Mouse (Mus musculus) heart, embryonic 14.5 days (tissue): Measurements from ENCODE around the gene Gcnt1. TPM values are rescaled to one million over a fixed set of nuclear protein-coding genes. Genes with fewer than 3 reads are reported as not detected.

ENCODE experiments used
- ATAC-seq: fragments of 200-750 bp; cut with Nextera tagmentation; 2 replicates; pipeline ENCODE4 v1.8.0; 2017; ENCODE audit warnings: low read depth, moderate TSS enrichment; ENCODE audit not compliant: insufficient number of reproducible peaks, insufficient read depth, low FRiP score
- H3K27ac ChIP-seq, 2 experiments: fragments of 200-500 bp in 1 of 2; fragments of 300-500 bp in 1 of 2; sonication (generic) in 1 of 2; replicated peaks in 1 of 2; 2 replicates each; pipeline ENCODE4 v1.5.1; 2012 to 2014; ENCODE audit warnings: low read depth in 2 of 2, low read length in 2 of 2, control low read depth in 1 of 2, mild to moderate bottlenecking in 1 of 2, mixed read lengths in 1 of 2; ENCODE audit not compliant: control insufficient read depth in 1 of 2, insufficient read depth in 1 of 2
- H3K27me3 ChIP-seq: fragments of 300-500 bp; sonication (generic); 2 replicates; pipeline ENCODE4 v1.6.1; 2014; ENCODE audit warnings: mild to moderate bottlenecking, low read length, control low read depth; ENCODE audit not compliant: control insufficient read depth, insufficient read depth
- H3K36me3 ChIP-seq: fragments of 300-500 bp; sonication (generic); 2 replicates; pipeline ENCODE4 v1.6.1; 2014; ENCODE audit warnings: mild to moderate bottlenecking, control low read depth, low read length, mixed read lengths; ENCODE audit not compliant: control insufficient read depth, insufficient read depth
- H3K4me1 ChIP-seq, 2 experiments: fragments of 200-500 bp in 1 of 2; fragments of 300-500 bp in 1 of 2; sonication (generic) in 1 of 2; 2 replicates each; pipeline ENCODE4 v1.6.1; 2012 to 2014; ENCODE audit warnings: low read length in 2 of 2, control low read depth in 1 of 2, mixed read lengths in 1 of 2; ENCODE audit not compliant: control insufficient read depth in 2 of 2, insufficient read depth in 2 of 2
- H3K4me2 ChIP-seq: fragments of 300-500 bp; sonication (generic); 2 replicates; pipeline ENCODE4 v1.6.1; 2014; ENCODE audit warnings: mild to moderate bottlenecking, low read length
- H3K4me3 ChIP-seq, 2 experiments: fragments of 200-500 bp in 1 of 2; fragments of 300-500 bp in 1 of 2; sonication (generic) in 1 of 2; 2 replicates each; pipeline ENCODE4 v1.5.1; 2012 to 2014; ENCODE audit warnings: low read length in 2 of 2, mild to moderate bottlenecking in 2 of 2, control low read depth in 1 of 2, low read depth in 1 of 2, moderate library complexity in 1 of 2; ENCODE audit not compliant: control insufficient read depth in 1 of 2, insufficient read depth in 1 of 2
- H3K9ac ChIP-seq: fragments of 300-500 bp; sonication (generic); 2 replicates; pipeline ENCODE4 v1.6.1; 2014; ENCODE audit warnings: mild to moderate bottlenecking, low read length
- H3K9me3 ChIP-seq: fragments of 300-500 bp; sonication (generic); 2 replicates; pipeline ENCODE4 v1.6.1; 2016; ENCODE audit warnings: low read length, control low read depth; ENCODE audit not compliant: control insufficient read depth
- WGBS: fragments of 180-500 bp; shearing (Covaris S2); extraction: QIAGEN DNeasy Blood & Tissue Kit; methylation state at CpG from one replicate; pipeline ENCODE4 v1.1.7; 2014; 5-methylcytosine and 5-hydroxymethylcytosine counted together
- polyA plus RNA-seq: library from polyadenylated mRNA; unstranded; fragments of >200 nt; fragmentation: Nextera tagmentation; extraction: Ambion mirVana; gene quantifications from 2 replicates; pipeline ENCODE4 v1.2.1, GENCODE M21; 2014

Gene Gcnt1
- polyA plus RNA-seq, 1 experiment from 2014 or later, result 9.9 TPM

- H3K4me1 ChIP-seq, result peaks cover 0 to 5% of the 10 kb centered on the region in 2 experiments; a peak in 2 of 4 replicates
- H3K9me3 ChIP-seq, result no peaks in the 10 kb centered on the region
- no peaks in the 10 kb centered on the region for H3K36me3 ChIP-seq
- H3K27ac ChIP-seq, result no peak overlapping the region
- WGBS, result 22% methylated on average over 2 of the region's 2 CpGs
- H3K27me3 ChIP-seq, result no peaks in the 10 kb centered on the region
- H3K4me3 ChIP-seq, result no peak overlapping the region
- no peak overlapping the region for H3K9ac ChIP-seq
- no peak for ATAC-seq
- H3K4me2 ChIP-seq, result no peak overlapping the region
These were observed 15.8 kb upstream of the Gcnt1 start for GRCm38 (mm10) chr19:17388404-17388803.

DNA sequence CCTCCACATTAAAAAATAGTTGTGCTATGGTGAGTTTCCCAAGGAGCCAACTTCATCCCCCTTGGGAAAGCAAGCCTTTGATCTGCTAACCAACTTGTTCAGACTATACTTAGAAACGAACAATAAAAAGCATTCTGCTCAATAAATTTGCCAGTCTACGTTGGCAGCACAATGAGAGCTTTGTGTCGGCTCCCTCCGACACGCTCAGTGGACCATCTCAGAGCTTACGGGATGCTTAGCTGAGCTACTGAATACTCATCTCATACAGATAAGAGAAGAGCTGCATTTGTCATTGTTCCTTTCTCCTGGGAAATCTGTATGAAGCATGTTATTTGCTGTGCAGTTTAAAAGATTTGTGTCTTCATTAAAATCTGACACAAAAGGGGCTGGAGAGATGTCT lies 13.8 kb upstream of the Gcnt1 start:
- Histone ChIP-seq H3K4me3 (no peak overlapping the region), H3K9ac (no peak overlapping the region), H3K9me3 (no peaks in the 10 kb centered on the region), H3K4me2 (no peak overlapping the region), H3K4me1 (no peaks in the 10 kb centered on the region), H3K27me3 (no peaks in the 10 kb centered on the region), H3K27ac (no peak overlapping the region), H3K36me3 (no peaks in the 10 kb centered on the region)
- no peak for ATAC-seq
- 80% methylated on average over 6 of the region's 6 CpGs for WGBS

- ATAC-seq, result no peak
- Histone ChIP-seq H3K27me3 (no peaks in the 10 kb centered on the region), H3K4me1 (no peaks in the 10 kb centered on the region; a peak in 1 of 4 replicates), H3K9ac (no peak overlapping the region), H3K9me3 (no peaks in the 10 kb centered on the region), H3K4me2 (no peak overlapping the region), H3K36me3 (no peaks in the 10 kb centered on the region), H3K4me3 (no peak overlapping the region), H3K27ac (no peak overlapping the region)
- WGBS, result 43% methylated on average over 1 of the region's 1 CpGs
These were observed 12.8 kb upstream of the Gcnt1 start for GRCm38 (mm10) chr19:17385426-17385825.

- 83% methylated on average over 4 of the region's 4 CpGs for WGBS
- Histone ChIP-seq H3K27me3 (no peaks in the 10 kb centered on the region), H3K4me2 (no peak overlapping the region), H3K9me3 (no peaks in the 10 kb centered on the region), H3K4me1 (no peaks in the 10 kb centered on the region; a peak in 1 of 4 replicates), H3K27ac (no peak overlapping the region), H3K9ac (no peak overlapping the region), H3K36me3 (no peaks in the 10 kb centered on the region), H3K4me3 (no peak overlapping the region)
- ATAC-seq, result no peak
These were observed 12.4 kb upstream of the Gcnt1 start for GRCm38 (mm10) chr19:17385022-17385421.

GRCm38 (mm10) chr19:17382807-17383397 lies 10.3 kb upstream of the Gcnt1 start:
- WGBS, result 64% methylated on average over 6 of the region's 6 CpGs
- Histone ChIP-seq H3K4me2 (no peak overlapping the region), H3K27ac (no peak overlapping the region), H3K4me3 (no peak overlapping the region), H3K9ac (no peak overlapping the region), H3K36me3 (no peaks in the 10 kb centered on the region), H3K27me3 (no peaks in the 10 kb centered on the region), H3K4me1 (no peaks in the 10 kb centered on the region; a peak in 1 of 4 replicates), H3K9me3 (no peaks in the 10 kb centered on the region)
- no peak for ATAC-seq

GRCm38 (mm10) chr19:17380549-17380948 lies 7.9 kb upstream of the Gcnt1 start:
- H3K4me2 ChIP-seq, result no peak overlapping the region
- no peak overlapping the region for H3K9ac ChIP-seq
- 52% methylated on average over 7 of the region's 7 CpGs for WGBS
- no peaks in the 10 kb centered on the region for H3K27me3 ChIP-seq
- H3K27ac ChIP-seq, result no peak overlapping the region
- peaks cover 0 to 2% of the 10 kb centered on the region in 2 experiments; a peak in 1 of 4 replicates for H3K4me1 ChIP-seq
- no peaks in the 10 kb centered on the region for H3K36me3 ChIP-seq
- no peak overlapping the region for H3K4me3 ChIP-seq
- no peaks in the 10 kb centered on the region for H3K9me3 ChIP-seq
- ATAC-seq, result no peak

DNA sequence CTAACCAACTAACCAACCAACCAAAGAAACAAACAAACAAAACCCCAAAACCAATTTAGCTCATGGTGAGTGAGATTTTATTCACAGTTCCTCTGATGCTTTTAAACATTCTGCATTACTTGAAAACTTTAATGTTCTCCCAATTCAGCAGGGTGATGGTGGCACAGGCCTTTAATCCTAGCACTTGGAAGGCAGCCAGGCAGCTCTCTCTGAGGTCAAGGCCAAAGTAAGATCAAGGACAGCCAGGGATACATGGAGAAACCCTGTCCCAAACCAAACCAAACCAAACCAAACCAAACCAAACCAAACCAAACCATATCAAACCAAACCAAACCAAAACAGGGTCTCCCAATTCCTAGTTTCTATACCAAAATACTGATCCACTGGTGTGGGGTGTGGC lies 6.2 kb upstream of the Gcnt1 start:
- H3K4me3 ChIP-seq, result no peak overlapping the region
- no peaks in the 10 kb centered on the region for H3K36me3 ChIP-seq
- no peak overlapping the region for H3K9ac ChIP-seq
- no peak for ATAC-seq
- no peaks in the 10 kb centered on the region for H3K27me3 ChIP-seq
- peaks cover 0 to 2% of the 10 kb centered on the region in 2 experiments; a peak in 1 of 4 replicates for H3K4me1 ChIP-seq
- H3K4me2 ChIP-seq, result no peak overlapping the region
- H3K27ac ChIP-seq, result no peak overlapping the region
- H3K9me3 ChIP-seq, result no peaks in the 10 kb centered on the region

DNA sequence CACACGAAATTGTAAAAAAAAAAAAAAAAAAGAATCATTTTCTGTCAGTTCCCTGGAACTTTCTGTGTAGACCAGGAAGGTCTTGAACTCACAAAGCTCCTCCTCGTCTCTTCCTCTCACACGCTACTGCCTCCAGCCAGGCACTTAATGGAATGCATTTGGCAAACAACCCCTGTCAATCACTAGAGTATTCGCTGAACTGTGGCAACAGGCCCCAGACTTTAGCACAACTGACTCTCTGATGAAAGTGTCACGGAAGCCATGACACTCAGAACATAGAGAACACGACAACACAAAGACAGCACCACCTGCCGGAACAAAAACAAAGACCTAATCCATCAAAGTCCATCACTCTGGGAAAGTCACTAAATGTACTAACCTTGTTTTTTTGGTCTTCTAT lies 3.1 kb downstream of the Gcnt1 start:
- Histone ChIP-seq H3K4me2 (no peak overlapping the region), H3K27ac (no peak overlapping the region), H3K9me3 (no peaks in the 10 kb centered on the region), H3K27me3 (no peaks in the 10 kb centered on the region), H3K36me3 (no peaks in the 10 kb centered on the region), H3K9ac (no peak overlapping the region), H3K4me1 (peaks cover 0 to 5% of the 10 kb centered on the region in 2 experiments; a peak in 1 of 4 replicates), H3K4me3 (no peak overlapping the region)
- ATAC-seq, result no peak
- 58% methylated on average over 7 of the region's 7 CpGs for WGBS
